Mouse (Mus musculus) heart, postnatal 36 days (tissue): ENCODE data around the gene Garnl3. TPM values are rescaled to one million over a fixed set of nuclear protein-coding genes. Genes with fewer than 3 reads are reported as not detected.
A peak's percentile ranks its signal among the peaks of the same experiment; 100 is the strongest.

ENCODE experiments used
- DNase-seq, 2 experiments: peaks; one replicate each; pipeline ENCODE4 v3.0.0; 2021 to 2022
- intact Hi-C: fragments of 180-260 bp; cut with DNase I; formaldehyde crosslinking; loops from one replicate; pipeline ENCODE4 v1.15.1; 2025
- total RNA-seq, 2 experiments: library from RNA; stranded (reverse); gene quantifications; 2 replicates each; pipeline ENCODE4 v1.2.3; 2021

The Garnl3 gene
- 1 to 10 TPM; 3.1 to 4.7 TPM for total RNA-seq

DNA sequence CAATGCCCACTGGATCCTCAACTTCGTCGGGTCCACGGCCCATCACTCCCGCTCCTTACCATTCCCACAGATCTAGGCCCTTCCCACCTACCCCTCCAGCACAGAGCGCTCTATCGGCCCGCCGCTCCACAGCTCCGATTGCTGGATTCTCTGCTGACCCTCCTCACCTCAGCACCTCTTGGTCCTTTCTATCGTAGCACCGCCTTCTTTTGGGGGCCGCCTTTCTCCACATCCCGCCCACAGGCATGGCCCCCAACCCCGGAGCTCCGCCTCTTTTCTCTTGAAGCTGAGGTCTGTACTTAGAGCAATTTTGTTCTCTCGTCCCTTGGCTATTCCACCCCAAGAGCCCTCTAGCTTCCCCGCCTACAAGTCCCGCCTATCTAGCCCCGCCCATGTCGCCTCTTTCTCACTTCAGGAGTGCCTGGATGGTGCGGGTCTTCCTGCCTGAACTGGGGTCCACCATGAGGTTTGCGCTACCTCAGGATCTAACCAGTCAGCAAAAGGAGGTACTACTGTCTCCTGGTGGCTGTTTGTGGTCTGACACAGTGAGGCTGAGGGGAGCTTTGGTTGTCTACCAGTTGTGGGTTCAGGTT lies at the start of gene Garnl3:
Gene Garnl3, minus strand, starts transcription at position 155 of the 593 bp plus-strand sequence.
- intact Hi-C loops, result loop anchor here (2.0 kb wide), 2 partner anchors 107 to 141 kb away; no protein-coding TSS in a partner anchor
- DNase-seq, result peak; percentile 50 to 68

- DNase-seq, result peak in 1 of 2 experiments; percentile 54
Measured at GRCm38 (mm10) chr2:33179930-33180630, 48.6 kb upstream of the Garnl3 start.

DNA sequence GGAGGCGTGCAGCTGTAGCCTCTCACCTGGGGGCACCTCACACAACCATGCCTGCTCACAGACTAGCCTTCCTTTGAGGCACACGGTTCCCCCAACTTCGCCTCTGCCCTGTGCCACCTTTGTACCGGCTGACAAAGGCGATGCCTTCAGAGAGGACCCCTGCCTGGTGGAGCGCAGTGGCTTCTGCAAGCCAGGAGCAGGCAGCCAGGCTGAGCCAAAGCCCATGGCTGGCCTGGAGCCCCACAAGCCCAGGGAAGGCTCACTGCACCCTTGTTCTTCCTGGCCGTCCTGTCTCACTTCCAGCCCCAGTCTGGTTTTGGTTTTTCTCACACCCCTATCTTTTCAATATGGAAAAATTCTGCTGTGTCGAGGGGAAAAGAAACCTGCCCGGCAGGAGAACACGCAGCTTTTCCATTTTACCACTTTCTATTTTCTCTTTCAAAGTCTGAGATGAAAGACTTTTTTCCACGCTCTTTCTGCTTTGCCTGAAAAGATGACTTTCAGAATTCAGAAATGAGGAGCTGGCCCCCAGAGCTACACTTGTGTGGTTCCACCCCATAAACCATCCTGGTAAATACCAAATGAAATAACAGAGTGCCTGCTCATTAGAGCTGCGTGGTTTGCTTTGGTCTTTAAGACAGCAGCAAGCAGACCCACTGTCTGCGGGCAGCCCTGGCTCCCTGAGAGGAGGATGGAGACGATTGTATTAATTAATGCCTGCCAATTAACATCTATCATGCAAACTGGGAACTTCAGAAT lies 47.9 kb upstream of the Garnl3 start:
- intact Hi-C loops, result no loop called here
- no peak for DNase-seq

More at GRCm38 (mm10) chr2:33179930-33180630, 48.6 kb upstream of the Garnl3 start:
- intact Hi-C loops, result no loop called here

DNA sequence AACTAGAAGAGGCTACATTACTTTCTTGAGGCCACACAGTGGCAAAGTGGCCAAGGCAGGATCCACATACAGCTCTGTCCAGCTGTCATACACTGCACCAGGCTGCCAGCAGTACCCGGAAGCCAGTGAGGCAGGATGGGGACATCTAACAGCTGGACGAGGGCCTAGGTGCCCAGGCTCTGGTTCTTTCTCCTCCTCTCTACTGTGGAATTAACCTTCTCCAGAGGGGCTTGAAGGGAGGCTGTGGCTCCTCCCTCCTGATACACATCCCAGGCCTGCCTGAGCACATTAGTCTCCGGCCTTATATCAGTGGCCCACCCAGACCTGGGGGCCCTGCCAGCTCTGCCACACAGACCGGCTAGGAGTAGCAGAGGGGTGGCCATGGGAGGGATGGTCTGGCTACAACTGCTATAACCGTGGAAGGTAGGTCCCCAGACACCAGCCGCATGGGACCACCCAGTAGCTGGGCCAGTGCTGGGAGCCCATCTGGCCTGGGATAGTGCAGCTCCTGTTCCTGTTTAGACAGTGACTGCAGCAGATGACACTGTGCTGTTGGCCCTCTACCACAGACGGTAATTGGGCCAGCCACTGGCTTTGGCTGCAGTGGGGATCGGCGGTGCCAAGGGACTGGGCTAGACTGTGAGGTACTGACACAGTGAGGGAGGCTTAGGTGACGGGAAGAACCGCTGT lies 46.9 kb upstream of the Garnl3 start:
- DNase-seq, result peak in 1 of 2 experiments; percentile 40
- intact Hi-C loops, result no loop called here

- DNase-seq, result peak in 1 of 2 experiments; percentile 57
- intact Hi-C loops, result no loop called here
Measured at GRCm38 (mm10) chr2:33177443-33178242, 46.2 kb upstream of the Garnl3 start.

- intact Hi-C loops, result no loop called here
- DNase-seq, result no peak
Measured at GRCm38 (mm10) chr2:33176921-33177320, 45.5 kb upstream of the Garnl3 start.

DNA sequence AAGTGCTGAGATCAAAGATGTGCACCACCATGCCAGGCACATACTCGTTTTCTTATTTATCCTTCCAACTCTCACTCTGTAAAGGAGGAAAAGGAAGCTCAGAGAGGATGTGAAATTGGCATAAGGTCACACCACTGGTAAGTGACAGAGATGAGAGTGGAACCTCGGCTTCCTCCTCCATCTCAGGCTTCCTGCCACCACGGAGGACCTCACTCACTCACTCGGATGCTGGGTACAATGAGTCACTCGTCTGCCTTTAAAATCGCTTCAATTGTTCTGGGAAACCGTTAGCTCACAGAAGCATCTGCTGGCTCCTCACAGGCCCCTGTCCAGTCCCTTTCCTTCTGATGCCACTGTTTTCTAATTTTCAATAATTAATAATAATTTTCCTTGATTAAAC lies 45.1 kb upstream of the Garnl3 start:
- no peak for DNase-seq
- intact Hi-C loops, result no loop called here

GRCm38 (mm10) chr2:33173686-33174085 lies 42.2 kb upstream of the Garnl3 start:
- DNase-seq, result no peak
- intact Hi-C loops, result no loop called here

DNA sequence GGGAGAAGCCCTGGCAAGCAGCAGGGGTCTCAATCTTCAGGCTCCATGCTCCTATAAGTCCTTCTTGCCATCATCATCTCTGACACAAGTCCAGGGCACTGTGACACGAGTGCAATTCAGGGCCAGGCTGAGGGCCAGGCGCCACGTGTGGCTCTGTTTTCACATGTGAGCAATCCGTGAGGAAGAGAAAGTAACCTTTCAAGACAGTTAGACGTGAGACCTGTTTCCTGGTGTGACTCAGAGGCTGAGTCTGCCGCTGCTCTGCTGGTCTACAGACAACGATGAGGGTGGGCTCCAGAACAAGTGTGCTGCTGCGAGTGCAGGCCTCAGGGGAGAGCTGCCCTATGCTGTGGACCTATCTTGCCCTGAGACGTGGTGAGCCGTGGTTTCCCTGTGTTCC lies 41.7 kb upstream of the Garnl3 start:
- DNase-seq, result no peak
- intact Hi-C loops, result no loop called here

- DNase-seq, result no peak
- intact Hi-C loops, result no loop called here
Measured at GRCm38 (mm10) chr2:33170777-33171565, 39.5 kb upstream of the Garnl3 start.

DNA sequence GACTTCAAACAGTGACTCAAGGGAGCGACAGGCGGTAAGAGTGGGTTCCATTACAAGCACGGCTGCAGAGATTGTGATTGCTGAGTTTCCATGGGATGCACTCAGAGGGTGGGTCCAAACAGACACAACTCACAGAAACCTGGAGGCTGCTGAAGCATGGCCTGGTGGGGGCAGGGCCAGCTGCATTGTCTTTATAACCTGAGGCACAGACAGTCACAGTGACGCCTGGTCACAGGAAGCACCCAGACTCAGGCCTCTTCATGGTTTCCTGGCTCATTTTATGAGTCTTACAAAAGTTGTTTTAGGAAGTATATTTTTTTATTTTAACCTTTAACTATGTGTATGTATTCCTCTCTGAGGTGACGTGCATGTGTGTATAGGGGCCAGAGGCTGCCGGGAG lies 38.0 kb upstream of the Garnl3 start:
- intact Hi-C loops, result no loop called here
- DNase-seq, result no peak

DNA sequence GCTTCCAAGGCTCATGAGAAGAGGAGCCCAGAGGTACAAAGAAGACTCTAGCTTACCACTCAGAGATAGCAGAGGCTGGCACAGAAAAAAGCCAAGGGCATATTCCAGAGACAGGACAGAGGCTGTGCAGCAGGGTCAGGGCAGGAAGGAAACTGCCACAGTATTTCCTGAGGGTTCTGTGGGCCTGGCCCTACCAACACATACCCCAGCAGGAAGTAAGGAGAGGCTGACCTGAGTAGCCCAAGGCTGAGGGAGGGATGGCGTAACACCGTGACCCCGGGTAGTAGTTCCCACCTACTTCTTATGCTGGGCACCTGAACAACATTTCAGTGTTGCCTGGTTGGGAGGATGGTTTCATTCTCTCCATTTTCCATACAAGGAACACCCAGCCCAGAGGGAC lies 35.6 kb upstream of the Garnl3 start:
- intact Hi-C loops, result no loop called here
- DNase-seq, result no peak

- intact Hi-C loops, result no loop called here
- no peak for DNase-seq
Measured at GRCm38 (mm10) chr2:33165710-33166374, 34.4 kb upstream of the Garnl3 start.

- intact Hi-C loops, result no loop called here
- DNase-seq, result peak in 1 of 2 experiments; percentile 37
Measured at GRCm38 (mm10) chr2:33165229-33165628, 33.8 kb upstream of the Garnl3 start.

- intact Hi-C loops, result no loop called here
- no peak for DNase-seq
Measured at GRCm38 (mm10) chr2:33164646-33165045, 33.2 kb upstream of the Garnl3 start.

GRCm38 (mm10) chr2:33162126-33162525 lies 30.7 kb upstream of the Garnl3 start:
- DNase-seq, result peak in 1 of 2 experiments; percentile 42
- intact Hi-C loops, result no loop called here

DNA sequence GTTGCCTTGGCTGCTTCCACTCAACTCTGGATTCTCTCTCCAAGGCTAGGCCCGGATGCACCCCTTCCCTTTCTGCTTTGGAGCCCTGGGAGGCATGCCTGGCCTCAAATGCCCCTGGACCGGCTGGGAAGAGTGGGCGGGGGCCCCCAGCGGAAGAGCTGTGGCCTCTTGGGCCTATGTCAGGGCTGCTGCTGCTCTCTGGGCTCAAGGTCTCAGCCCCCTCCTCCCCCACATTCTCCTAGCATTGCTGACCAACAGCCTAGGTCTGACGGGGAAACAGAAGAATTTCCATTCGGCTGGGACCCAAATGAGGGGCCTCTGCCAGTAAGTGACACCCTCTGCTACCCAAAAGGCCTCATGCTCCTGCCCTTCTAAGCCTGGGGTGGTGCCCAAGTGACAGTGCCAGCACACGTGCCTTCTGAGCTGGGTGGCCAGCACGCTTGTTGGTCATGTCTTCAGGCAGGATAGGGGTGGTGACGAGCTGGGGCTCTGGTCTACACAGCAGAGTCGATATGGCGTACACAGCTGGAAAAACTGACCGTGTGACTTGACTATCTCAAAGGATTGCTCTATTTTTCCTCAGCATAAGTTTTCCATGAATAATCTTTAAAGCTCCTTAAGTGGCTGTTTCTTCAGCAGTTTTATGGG lies 29.0 kb upstream of the Garnl3 start:
- intact Hi-C loops, result no loop called here
- DNase-seq, result peak; percentile 62 to 78

DNA sequence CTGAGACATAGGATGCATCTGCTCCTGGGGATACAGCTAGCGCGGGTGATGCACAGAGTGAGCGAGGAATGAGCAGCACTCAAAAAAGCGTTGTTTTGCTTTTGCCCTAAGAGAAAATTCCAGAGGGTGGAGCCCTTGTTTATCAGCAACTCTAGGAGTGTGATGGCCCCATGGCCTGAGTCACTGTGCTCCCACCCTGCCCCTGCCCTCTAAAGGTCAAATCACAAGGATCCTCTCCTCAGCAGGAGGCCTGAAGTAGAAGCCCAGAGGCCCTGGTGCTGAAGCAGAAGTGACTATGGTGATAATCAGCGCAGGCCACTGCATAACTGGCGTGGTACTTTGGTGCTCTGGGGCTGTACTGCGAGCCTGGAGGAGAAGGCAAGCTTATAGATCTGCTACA lies 28.1 kb upstream of the Garnl3 start:
- intact Hi-C loops, result loop anchor here (5.0 kb wide), 2 partner anchors 78 to 398 kb away; no protein-coding TSS in a partner anchor
- DNase-seq, result no peak
